Mouse (Mus musculus) spleen, adult 2 months (tissue): ENCODE data around the gene Lrmda.

Experiments
- CTCF ChIP-seq: fragments of 200-500 bp; IDR thresholded peaks from 2 replicates; pipeline ENCODE4 v1.5.1; 2011; ENCODE audit warnings: mild to moderate bottlenecking, inconsistent platforms; ENCODE audit not compliant: insufficient read depth, insufficient read length, insufficient replicate concordance; ENCODE audit errors: extremely low read depth
- POLR2A ChIP-seq: fragments of 200-500 bp; IDR thresholded peaks from 2 replicates; pipeline ENCODE4 v1.6.1; 2011; ENCODE audit warnings: low read depth, low read length, inconsistent platforms

- TF ChIP-seq CTCF: no peak
- no peak for TF ChIP-seq POLR2A
These were observed 660.5 kb downstream of the Lrmda start for GRCm38 (mm10) chr14:22679705-22680643.
